Mouse (Mus musculus): ENCODE data around the gene Dpyd.

Dpyd gene

DNA sequence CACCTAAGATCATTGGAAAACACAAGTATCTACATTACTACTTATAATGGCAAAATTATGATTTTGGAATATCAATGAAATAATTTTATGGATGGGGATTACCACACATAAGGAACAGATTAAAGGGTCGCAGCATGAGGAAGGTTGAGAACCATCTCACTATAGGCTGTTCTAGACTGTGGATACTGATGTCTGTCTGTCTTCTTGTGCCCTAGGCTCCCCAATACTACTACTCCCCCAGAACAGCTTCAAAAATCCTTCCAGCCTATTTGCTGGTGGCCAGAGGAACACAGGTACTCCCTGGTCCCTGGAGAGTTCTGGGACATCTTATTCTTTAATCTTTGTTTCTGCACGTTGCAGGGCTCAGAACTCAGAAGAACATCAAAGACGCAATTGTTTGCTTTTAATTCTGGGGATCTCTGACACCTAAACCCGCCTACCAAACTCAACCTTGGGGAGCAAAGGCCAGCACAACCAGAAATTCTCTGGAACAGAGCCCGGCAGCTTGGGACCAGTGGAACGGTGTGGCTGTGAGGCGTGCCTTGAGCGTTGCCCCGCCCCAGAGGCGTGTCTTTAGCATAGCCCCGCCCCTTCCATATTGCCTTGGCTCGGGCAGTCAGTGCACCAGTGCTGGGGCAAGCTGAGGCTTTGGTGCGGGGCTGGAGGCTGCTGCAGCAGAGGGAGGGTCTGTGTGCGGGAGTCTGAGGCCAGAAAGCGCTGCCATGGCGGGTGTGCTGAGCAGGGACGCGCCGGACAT, at the start of gene Dpyd:
Gene Dpyd (plus strand): TSS at position 576 of the 757 bp plus-strand sequence.
- peak; percentile 90 to 91 for DNase-seq

DNA sequence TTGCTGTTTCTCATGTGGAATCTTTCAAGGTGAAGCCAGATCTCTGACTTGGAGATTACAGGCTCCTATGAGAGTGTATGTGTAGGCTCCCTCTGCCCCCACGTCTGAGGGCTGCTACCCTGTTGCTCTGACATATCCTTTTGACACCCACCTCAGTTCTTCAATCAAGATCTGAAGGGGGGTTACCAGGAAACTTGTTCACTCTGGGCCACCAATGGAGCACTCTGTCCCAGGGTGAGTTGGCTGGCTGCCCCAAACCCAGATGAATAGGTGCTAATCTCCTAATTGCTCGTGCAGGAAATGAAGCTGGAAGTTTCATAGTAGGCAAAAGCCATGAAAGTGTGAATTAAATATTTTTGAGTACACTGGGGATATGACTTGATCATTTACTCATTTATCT, 24.3 kb upstream of the Dpyd start:
- DNase-seq = no peak

- no peak for DNase-seq
Observed at GRCm38 (mm10) chr3:118541766-118542165, 20.2 kb upstream of the Dpyd start.

- no peak for DNase-seq
Observed at GRCm38 (mm10) chr3:118547551-118548210, 14.2 kb upstream of the Dpyd start.

GRCm38 (mm10) chr3:118557605-118558004, 4.3 kb upstream of the Dpyd start:
- DNase-seq = no peak

DNA sequence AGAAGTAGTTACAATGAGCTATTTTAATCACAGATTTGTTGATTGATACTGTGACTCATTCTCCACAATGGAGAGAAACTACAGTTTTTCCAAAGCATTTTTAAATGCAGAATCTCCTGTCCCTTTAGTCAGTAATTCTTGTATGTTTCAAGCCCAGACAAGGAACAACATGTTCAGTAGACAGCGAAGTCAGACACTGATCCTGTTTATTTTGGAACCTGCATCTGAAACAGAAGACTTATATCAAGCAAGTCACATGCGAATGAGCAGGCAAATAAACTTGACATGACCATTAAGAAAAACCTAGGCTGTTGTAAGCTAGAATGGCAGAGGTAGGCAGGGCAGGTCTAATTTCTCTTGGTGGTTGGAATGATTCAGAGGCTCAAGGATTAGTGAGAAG, 2.0 kb upstream of the Dpyd start:
- no peak for DNase-seq

DNA sequence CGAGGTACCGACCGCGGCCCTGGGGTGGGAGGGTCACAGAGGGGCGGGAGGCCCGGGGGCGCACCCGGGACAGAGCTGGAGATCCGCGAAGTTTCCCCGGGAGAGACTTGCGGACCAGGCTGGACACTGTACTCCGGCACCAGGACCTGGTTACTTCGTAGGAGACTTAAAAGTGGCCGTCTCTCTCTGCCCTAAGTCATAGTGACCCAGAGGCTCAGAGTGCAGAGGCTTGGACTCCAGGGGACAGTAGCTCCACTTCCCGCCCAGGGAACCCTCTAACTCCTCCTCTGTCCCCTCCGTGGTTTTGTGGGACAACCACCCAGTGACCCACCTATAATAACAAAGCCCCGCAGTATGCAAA, 362 bp downstream of the Dpyd start:
- peak in 1 of 2 experiments; percentile 29 for DNase-seq

DNA sequence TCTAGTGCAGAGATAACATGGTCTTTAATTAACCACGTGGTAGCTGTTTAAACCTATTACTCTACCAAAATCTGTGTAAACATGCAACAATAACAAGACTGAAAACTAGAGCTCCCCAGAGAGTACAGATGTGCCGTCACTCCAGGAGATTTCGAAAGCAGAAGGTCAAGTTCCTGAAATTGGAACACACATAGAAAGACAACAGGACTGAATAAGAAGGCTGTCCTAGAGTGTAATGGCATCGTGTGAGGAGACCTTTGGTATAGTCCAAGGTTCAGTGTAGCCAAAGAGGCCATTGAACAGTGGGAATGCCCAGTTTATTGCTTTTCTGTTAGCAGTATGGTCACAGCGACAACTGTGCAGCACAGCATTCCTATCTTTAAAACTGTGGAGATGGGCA, 4.8 kb downstream of the Dpyd start:
- DNase-seq = peak in 1 of 2 experiments; percentile 11

DNA sequence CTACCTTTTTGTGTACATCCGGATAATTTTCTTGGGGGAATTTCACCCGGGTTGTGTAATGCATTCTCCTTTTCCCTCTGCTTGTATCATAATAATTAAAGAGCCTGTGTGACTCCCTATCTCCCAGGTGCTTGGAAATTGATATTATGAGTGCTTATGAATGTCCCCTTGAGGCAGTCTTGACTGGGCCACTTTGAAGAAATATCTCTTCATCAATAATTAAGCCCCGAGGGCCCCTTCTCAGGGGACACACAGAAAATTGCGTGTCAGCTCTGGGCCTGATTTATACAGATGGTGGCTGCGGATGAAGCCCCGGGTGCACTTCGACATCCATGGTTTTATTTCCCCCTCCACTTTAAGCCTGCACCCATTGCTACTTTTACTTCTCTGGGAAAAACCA, 8.3 kb downstream of the Dpyd start:
- DNase-seq = no peak

- no peak for DNase-seq
Observed at GRCm38 (mm10) chr3:118590559-118590958, 28.6 kb downstream of the Dpyd start.

GRCm38 (mm10) chr3:118594864-118595263, 32.9 kb downstream of the Dpyd start:
- peak; percentile 22 to 40 for DNase-seq

DNA sequence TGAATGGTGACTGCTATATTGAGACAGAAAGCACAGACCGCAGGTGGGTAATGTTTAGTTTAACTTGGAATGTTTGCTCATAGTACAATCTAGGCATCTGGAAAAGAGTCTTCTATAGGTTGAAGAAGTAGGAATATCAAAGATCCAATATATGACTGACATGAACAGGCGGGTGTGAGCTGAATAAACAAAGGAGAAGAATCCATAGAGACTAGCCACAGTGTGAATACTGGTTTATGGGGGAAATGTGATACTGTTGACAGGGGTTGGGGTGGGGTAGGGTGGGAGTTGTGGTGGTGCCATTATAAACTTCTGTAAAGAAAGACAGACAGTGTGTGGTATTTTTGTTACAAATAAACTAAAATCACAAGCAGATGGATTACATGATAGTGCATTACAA, 33.8 kb downstream of the Dpyd start:
- DNase-seq = no peak

DNA sequence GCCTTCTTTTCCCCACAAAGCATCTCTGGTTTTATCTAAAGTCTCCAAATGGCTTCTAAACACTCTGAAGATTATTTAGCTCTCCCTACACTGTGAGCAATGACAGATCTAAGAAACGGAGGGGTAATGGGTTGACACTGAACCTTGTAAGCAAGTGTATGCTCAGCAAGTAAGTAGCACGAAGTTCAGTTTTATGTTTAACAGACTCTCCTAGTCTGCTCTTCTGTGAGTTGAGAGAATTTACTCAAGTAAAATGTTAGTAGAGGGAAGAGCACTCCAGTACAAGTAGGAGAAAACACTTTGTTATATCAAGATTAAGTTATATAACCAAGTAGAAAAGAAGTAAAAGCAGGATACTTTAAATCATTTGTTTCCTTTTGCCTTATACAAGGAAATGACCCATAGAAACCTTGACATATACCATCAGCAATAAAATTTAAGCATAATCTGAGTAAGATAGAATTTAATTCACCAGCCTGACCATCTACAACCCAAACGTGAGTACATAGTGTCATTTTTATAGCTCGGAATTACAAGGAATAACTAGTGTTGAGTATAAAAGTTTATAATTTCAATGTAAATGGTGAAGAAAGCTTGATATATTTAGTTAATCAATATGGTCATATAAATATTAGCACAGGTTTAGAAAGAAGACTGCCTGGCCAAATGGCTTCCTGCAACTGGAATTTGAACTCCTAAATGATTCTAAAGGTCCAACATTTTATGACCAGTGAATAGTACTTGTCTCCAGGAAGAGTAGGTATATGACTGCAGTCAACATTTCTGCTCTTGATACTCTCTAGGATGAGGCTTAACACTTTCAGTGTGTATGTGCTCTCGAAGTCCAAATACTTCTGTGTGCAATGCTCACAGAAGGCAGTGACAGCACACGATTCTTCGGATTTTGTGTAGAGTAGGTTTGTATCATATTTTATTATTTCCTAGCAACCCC, 40.0 kb downstream of the Dpyd start:
- DNase-seq = no peak

DNA sequence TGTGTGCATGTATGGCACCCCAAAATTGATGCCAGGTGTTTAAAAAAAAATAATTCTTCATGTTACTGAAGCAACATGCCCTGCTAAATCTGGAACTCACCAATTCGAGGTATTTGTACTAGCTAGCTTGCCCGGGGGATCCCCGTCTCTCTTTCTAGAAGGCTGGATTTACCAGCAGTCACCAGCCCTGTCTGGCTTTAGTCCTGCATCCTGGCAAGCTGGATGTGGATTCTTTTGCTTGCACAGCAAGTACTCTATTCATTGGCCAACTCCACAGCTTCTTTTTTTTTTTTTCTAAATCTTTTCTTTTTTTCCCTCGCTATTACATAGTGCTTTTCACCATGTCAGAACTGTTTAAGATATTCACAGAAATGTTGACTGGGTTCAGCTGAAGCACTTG, 46.8 kb downstream of the Dpyd start:
- no peak for DNase-seq

- DNase-seq = no peak
Observed at GRCm38 (mm10) chr3:118626455-118627375, 64.8 kb downstream of the Dpyd start.

DNA sequence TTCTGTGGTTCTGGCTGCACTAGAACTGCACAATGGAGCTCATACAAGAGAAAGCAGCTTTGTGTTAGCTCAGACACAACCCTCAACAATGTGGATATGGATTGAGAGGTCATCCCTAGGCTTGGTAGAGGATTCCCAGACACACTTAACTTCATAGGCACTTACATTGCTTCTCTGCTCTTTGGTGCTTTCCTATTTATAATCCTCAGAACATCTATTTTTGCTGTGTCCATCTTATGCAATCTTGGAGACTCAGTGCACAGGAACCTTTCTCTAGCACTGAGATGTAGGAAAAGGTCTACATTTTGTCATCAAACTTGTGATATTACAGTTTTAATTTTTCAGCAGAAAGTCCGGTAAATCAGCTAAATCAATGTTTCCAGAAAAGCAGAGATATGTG, 67.8 kb downstream of the Dpyd start:
- DNase-seq = no peak

- no peak for DNase-seq
Observed at GRCm38 (mm10) chr3:118646024-118646570, 84.2 kb downstream of the Dpyd start.

- peak in 1 of 2 experiments; percentile 11 for DNase-seq
Observed at GRCm38 (mm10) chr3:118663987-118664692, 102.2 kb downstream of the Dpyd start.

- DNase-seq = no peak
Observed at GRCm38 (mm10) chr3:118674121-118674745, 112.3 kb downstream of the Dpyd start.

GRCm38 (mm10) chr3:118675441-118675840, 113.5 kb downstream of the Dpyd start:
- DNase-seq = no peak
